Mouse (Mus musculus): ENCODE measurements at regions not wholly inside any gene's neighbourhood (a gene's known extent, or its start where the extent isn't known, plus 50 kb on each side); places are given as distances from the start of the nearest gene placed in this dataset.

DNA sequence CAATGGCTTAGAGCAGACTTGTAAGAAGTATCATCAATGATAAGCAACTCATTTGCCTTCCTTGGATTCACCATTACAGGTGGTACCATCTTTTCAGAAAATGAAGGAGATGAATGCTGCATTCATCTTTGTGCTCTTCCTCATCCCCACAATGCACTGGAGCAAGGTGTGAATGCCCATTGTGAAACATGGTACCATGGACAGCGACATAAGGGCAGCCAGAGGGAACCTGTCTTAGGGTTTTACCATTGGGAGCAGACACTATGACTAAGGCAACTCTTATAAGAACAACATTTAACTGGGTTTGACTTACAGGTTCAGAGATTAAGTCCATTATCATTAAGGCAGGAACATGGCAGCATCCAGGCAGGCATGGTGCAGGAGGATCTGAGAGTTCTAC lies 60.1 kb upstream of the Kcnj6 start:
- no peak for DNase-seq

DNA sequence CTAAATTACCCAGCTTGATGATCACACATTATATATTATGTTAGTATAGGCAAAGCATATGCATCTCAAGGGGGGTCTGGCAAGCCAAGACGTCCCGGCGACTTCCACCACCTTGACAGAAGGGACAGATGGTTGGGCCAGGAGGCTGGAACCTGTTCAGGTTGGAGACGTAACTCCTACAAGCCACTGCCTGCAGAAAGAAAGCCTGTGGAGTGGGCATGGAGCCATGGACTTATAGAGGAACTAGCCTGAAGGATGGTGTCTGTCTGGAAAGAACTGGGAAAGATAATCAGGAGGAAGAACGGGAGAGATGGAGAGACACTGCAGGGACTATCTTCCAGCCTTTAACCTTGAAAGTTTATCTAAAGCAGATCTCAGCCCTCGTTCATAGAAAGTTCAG lies 66.9 kb upstream of the Kcnj6 start:
- DNase-seq: no peak

DNA sequence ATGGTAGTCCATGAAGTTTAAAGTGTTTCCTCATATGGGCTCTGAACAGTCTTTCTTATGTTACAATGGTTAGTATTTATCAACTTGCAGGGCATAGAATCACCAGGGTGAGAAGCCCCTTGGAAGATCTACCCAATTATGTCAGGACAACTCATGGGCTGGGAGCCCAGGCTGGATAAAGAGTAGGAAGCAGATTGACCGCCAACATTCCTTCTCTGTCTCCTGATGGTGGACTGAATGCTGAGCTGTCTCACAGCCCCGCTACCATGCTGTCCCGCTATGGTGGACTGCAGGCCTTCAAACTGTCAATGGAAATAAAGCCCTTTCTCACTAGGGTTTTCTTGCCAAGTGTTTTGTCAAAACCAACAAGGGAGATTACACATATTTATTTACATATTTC lies 69.2 kb upstream of the Kcnj6 start:
- no peak for DNase-seq

DNA sequence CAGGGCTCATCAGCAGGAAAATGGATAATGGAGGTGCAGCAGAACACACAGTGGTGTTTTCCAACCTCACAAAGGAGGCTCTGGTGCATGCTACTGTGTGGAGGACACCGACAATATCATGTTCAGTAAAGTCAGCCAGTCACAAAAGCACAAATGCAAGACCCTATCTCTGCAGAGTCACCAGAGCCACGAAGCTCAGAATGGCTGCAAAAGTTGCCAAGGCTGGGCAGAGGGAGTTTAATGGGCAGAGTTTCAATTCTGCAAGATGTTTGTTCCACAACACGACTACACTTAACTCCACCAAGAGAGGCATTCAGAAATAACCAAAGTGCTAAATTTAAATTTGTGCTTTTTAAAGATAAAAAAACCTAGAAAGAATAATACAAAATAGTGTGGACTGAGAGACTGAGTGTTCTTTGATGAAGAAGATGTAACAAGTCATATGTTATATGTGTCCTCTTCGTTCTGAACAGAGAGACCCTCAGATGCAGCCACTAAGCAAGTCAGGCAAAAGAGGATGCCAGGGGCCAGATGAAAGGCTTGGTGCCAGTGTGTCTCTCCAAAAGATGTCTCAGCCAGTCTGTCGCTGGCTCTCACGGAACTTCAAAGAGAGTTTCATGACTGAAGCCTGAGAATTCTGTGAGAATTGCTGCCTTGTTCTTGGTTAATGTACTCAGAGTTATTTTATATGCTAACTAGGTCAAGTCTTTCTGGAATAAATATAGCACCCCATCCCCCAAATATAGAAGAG lies 95.1 kb upstream of the Kcnj6 start:
- DNase-seq: no peak

DNA sequence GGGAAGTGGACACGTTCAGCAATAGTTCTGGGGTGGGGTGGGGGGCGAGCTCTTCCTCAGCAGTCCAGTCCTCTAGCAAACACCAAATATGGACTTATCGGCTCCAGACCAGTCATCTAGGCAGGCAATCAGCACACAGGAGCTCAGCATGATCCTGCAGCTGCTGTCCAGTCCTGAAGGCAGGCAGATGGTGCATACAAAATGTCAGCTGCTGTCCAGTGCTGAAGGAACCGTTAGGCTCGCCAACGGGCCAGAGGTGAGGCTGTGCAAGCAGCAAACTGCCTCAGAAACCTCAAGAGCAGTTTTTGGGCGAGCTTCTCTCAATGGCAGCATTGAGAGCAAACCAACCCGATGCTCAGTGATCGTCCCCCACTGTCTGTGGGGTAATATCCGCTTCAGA lies 96.3 kb upstream of the Kcnj6 start:
- peak; percentile 12 to 46 for DNase-seq

DNA sequence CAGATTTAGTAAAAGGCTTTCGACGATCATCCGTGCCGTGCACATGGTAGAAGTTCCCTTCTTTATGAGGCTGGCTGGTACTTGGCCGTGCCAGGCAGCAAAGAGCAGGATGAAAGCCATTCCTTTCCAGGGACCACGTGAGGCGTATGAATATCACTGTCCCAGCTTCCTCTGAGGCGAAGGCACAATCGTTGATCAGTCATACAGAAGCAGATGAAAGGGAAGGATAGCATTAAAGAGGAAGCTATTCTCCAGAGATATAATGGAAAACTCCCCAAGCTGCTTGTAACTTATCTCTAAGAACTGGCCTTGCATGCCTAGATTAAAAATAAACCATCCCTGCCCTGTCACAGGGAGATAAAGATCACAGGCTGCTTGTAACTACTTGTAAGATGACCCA lies 103.5 kb upstream of the Kcnj6 start:
- no peak for DNase-seq

DNA sequence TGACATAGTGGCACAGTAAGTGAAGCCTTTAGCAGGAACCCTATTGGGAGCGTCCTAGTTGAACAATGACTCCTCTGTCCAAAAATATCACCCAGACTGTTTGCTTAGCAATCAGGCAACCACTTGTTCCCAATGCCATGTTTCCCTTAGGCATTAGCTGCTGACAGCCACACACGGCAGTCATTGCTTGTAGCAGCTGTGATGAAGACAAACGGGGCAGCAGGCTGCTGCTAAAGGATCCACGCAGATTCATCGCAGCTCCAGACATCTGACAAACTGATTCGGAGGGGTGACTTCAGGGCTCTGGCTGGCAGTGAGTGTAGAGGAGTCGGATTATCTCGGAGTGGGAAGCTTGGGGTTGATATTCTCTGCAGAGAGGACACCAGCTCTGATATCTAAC lies 120.0 kb upstream of the Kcnj6 start:
- DNase-seq: no peak

DNA sequence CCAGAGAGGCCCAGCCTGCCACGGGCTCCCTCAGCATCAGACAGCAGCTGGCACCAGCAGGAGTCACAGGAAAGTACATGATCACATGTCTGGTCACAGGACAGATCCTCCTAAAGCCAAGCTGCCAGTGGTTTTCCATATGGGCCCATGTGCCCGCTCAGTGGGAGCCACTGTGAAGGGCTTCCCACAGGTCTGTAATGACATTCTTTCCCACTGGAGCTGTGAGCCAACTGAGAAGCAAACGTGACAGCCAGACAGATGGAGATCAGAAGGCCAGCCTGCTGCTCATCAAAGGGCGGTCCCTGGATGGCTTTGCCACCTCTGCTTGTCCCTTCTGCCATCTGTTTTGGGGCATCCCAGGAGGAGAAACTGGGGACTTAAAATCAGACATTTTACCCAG lies 121.8 kb upstream of the Kcnj6 start:
- DNase-seq: no peak

DNA sequence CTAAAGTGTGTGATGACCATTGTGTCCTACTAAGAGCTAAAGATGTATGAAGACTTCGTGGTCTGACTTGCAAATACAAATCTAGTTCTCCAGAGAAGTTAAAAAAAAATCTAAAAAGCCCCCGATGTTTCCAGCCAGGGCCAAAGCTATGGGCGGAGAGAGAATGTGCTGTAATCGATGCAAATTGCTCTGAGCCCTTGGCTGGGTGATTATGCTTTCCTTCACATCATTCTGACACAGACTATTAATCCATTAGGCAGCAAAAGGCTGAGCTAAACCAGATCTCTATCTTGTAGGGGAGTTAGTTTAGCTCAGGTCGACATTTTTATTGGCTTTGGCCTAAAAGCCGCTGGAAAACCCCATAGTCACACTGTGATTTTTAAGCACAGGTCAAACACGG lies 124.5 kb upstream of the Kcnj6 start:
- no peak for DNase-seq

DNA sequence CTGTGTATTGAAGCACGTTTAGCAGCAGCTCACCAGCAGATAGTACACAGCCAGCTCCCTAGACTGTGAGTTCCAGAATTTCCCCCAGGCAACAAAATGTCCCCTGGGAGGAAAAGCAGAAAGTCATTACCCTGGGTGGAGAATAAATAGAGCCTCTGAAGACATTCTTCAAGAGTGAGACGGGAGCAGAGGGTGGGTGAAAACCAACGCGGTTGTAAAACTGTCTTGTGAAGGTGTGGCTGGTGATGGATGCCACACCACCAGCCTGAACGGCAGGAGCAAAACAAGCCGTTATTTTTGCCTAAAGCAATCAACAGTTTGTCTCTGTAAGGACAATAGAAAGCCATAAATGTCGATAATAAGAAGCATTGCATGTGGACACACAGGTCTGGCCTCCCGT lies 129.7 kb upstream of the Kcnj15 start:
- no peak for DNase-seq

DNA sequence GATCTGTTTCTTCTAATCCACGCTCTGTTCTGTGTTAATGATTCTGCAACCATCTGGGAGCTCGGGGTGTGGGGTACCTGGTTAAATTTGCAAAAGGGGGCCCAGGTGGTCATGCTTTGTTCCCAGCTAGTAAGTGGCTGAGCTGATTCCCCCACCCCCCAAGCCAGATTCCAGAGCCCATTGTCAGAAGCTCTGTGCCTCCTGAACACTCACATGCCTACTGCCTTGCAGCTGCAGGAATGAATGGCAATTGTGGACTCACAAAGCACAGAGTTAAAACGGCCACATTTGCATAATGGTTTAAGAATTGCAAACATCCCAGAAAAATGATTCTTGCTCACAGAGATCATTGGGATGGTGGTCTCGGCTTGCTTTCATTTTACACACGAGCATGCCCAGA lies 125.5 kb upstream of the Kcnj15 start:
- DNase-seq: no peak

DNA sequence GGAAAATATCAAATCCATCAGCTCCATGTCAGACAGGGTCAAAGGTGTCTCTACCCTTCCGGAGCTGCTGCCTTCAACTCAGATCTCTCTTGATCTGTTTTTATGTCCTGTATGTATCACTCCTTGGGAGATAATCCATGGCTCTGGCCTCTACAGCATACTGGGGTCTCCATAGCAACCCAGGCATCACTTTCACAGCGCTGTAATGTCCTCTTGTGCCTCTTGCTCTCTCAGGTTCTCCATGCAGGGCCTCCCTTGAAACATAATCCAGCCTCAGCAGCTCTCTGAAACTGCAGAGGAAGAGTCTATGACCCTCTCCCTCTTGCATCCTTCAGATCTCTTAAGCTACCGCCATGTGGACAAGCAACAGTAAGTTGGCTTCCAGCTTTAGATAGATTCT lies 118.5 kb upstream of the Kcnj15 start:
- no peak for DNase-seq

DNA sequence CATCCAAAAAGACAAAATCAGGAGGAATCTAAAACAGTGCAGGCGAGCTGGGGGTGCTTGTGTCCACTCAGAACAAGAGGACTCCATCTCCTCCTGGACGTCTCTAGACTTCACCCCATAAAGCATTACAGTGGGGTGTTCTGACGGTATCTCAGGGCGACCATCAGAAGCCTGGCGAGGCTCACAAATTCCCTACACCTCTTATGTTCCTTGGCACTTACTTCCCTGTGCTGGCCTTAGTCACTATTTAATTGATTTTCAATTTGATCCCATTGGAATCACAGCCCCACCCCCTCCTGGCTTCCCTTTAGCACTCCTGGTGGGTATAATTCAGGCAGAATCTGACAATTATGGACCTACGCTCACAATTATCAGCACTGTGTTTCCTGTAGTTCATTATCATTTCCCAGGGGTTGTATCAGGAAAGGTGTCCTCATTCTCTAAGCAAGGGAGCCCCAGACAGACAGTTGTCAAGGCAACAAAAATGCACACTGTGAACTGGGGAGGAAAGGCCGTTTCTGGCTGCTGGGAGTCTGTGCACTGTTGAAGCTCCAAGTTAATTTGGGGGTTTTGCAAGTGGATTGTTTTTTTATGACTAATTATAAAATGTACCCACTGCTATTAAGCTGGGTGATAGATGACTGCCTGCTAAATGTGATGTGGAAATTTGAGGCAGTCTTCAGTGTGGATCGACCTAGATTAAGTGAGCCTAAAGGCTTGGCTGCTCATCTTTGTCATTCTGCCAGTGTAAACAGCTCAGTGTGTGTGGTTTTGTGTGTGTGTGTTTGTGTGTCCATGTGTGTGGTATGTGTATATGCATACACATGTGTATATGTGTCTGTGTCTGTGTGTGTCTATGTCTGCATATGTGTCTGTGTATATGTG lies 115.6 kb upstream of the Kcnj15 start:
- no peak for DNase-seq

DNA sequence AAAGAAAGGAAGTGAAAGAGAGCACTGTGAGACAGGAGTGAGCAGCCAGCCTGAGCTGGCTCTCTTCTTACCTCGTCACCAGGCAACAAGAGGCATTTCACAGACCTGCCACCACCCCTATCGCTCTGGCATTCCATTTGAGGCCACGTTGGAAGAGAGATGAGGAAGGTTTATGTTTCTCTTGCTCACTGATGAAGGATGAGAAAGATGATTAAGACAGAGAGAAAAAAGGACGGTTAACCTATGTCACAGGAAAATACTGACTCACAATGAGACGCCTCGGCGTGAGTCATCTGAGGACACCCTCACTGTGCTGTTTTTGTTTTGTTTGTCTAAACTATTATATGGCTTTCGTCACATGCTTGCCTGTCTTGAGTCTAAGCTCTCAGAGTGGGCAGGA lies 106.9 kb upstream of the Kcnj15 start:
- no peak for DNase-seq

DNA sequence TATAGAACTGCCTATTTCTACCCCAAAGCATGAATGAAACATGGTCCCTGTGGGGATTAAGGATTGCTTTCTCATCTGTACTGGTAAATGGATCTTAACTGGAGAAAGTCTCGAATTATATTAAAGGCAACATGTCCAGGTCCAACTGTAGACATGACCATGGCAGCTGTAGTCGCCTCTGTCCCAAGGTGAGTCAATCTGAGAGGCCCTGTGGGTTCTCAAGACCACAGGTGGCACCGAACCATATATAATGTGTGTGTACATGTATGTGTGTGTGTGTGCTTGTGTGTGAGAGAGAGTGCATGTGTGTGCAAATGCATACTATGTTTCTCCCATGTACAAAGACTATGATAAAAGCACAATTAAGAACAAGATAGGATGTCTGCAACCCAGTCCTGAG lies 105.9 kb upstream of the Kcnj15 start:
- no peak for DNase-seq

DNA sequence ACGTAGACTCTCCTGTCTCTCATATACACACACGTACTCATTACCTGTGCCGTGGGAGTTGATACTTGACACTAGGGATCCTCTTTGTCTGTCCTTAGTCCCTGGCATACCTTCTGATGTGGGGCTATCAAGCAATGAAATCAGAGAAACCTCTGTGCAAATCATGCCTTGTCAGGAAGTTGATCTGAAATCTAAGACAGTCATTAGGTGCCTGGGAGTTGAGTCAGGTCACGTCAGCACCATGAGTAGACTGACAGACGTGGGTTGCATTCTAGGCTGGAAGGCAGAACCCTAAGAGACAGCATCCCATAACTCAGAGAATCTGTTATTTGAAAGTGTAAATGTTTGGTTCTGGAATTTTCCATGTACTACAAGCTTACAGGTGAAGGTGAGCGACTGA lies 105.4 kb upstream of the Kcnj15 start:
- DNase-seq: no peak

DNA sequence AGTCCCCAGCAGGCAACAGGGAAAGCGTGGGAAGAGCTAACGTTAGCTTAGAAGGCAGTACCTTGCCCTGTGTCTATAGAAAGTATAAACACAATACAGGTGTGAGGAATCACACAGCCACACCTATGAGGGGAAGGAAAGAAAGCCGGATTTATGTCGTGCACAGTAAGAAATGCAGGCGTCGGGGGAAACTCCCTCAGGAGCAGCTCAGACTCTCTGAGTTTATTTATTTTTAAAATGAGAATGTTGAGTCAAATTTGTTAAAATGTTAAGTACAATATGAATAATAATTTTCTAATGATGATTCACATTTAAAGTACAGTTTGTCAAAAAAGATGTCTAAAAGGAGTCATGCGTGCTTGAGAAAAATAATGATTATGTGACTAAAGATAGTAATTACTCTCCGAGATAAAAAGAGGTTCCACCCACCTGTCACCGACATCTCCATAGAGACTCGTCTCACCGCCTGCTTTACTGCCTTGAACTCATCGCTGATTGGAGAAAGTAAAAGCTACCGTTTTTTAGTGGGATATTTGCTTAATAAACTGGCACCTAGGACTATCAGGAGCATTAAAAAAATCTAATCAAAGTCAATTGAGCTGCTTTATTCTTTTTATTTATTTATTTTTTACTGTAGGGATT lies 104.5 kb upstream of the Kcnj15 start:
- no peak for DNase-seq

DNA sequence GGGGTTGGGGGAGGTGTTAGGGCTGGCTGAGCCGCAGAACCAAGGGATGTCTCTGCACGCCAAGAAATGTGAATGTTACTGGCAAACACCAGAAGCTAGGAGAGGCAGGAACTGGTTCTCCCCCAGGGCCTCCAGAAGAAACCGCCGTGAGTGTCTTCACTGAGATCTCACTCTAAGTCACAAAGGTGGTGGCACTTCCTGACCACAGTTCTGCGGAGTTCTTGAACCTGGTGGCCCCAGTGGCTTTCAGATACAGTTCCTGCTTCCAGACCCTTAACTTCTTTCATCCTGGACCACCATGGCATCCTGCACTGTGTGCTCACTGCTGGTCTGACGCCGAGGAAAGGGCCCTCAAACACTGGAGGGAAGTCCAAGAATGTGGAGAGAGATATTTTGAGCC lies 89.0 kb upstream of the Kcnj15 start:
- DNase-seq: no peak

DNA sequence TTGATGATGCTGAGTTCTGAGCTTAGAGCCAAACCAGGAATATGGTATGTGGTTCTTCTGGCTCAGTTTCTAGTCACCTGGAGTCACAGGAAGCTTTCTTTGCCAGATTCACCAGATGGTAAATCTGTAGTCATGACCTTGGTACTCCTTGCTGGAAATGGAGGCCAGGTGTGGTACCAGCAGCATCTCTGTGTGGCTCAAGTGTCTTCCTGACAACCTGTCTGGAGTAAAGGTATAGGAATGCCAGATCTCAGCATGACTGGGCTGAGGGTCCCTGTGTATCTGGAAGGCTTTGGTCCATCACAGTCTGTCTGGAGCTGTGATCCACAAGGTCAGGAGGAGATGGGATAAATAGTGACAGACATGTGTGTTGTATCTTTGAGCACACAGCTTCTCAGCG lies 88.0 kb upstream of the Kcnj15 start:
- DNase-seq: no peak

DNA sequence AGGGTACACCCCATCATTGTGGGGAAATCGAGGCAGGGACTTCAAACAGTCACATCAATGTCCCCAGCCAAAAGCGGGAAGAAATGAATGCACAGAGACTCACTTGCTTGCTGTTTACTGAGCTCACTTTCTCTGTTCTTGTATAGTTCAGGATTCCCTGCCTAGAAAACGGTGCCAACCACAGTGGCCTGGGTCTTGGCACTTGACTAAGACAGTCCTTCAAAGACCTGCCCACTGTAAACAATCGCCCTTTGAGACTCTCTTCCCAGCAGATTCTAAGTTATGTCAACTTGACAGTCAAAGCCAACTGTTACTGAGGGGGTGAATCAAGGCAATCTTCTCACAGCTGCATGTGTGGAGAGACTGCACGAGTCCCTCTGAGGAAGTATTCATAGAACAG lies 76.8 kb upstream of the Kcnj15 start:
- no peak for DNase-seq

DNA sequence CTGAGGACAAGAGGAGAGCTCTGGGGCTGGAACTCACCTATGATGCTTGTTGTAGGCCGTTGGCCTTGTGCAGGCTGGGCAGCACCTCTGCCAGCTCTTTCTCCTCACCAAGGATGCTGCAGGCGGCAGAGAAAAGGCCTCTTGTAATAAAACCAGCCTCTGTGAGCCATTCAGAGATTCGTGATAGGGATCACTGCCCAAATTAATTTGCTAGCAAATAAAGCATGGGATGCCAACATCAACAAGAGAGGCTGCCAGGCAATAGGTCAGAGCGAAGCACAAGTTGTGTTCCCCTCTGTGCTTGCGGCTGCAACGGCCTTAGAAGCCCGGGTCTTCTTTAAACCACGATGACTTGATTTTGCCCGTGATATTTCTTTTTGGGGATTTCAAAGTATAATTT lies 72.0 kb upstream of the Kcnj15 start:
- no peak for DNase-seq

DNA sequence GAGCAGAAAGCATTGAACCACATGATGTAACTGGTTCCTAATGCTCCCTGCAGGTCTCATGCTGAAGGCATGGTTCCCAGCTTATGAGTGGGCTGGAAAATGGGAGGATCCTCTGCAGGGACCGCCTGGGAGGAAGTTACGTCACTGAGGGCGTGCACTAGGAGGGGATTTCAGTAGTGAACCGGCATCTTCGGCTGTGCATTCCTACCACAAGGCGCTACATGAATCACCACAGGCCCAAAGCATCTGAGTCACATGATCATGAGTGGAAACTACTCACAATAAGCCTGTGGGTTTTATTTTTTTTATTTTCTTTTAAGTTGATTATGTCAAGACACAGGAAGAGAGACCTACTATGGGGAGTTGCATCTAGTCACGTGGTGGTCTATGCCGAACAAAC lies 68.2 kb upstream of the Kcnj15 start:
- DNase-seq: no peak

DNA sequence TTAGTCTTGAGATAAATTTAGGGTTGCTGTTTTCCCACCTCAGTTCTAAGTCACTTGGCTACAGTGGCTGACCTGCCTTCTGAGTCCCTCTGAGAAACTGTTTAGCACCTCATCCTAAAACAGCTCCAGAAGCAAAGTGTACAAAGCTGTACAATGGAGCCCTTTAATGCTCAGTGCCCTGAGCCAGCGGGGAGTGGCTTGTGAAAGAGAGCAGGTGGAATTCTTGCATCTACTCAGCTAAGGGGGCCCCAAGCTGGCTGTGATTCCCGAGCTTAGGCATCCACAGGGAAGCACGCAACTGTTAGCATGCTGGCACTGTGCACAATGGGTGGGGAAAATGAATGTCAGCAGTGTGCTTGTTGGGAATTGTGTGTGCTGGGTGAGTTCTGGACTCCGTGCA lies 63.2 kb upstream of the Kcnj15 start:
- no peak for DNase-seq

DNA sequence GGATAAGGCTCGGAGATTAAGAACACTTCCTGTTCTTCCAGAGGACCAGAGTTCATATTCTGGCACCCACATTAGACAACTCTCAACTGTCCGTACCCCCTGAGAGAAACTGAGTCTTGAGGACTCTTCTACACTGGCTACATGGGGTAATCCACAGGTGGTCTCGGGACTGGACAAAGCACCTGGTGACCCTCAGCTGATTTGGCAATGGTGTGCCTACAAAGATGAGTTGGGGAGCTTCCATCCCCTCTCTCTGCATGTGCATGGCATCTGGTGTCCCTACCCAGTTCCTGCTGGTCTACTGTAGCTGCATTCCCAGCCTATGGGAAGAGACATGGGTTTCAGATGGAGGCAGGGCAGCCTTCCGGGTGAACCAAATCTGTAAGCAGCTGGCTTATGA lies 61.2 kb upstream of the Kcnj15 start:
- DNase-seq: no peak

Data from heart, adult 18-20 months (tissue).